Mouse (Mus musculus): ENCODE measurements around the gene Znhit1. TPM values are rescaled to one million over a fixed set of nuclear protein-coding genes. Genes with fewer than 3 reads are reported as not detected.
A peak's percentile ranks its signal among the peaks of the same experiment; 100 is the strongest.

Znhit1 gene
- polyA plus RNA-seq, 1 experiment from 2014 or later, result 114 TPM

DNA sequence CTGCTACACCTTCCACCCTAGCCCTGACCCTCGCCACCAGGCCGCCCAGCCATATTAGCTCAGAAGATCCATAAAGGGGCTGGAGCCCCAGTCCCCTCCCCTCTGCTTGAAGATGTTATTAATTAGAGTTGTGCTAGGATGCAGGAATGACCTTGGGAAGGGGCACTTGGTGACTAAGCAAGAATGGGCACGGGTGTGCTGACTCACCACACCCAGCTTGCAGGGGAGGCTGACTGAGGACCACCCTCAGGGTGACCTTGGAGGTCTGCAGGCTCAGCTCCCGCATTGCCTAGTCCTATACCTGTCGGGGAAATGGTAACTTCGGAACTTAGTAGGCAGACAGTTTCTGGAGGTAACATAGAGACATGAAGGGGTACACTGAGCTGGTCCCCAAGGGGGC lies 53.9 kb downstream of the Znhit1 start:
- Histone ChIP-seq H3K4me1 (ENCODE audit: control insufficient read depth, insufficient read depth, low read length) (0 out of 2 replicates have a peak, but pooled peaks cover 3% of the 10 kb centered on the region), H3K4me2 (ENCODE audit: low read depth, severe bottlenecking) (no peak overlapping the region), H3K27me3 (ENCODE audit: control insufficient read depth, insufficient read depth, low read length) (no peaks in the 10 kb centered on the region), H3K27ac (replicated peaks; ENCODE audit: low read depth, low read length) (no peak overlapping the region), H3K36me3 (ENCODE audit: control insufficient read depth, insufficient read depth, low read length) (no peaks in the 10 kb centered on the region), H3K9me3 (ENCODE audit: control insufficient read depth, low read length) (no peaks in the 10 kb centered on the region), H3K9ac (ENCODE audit: low read length) (no peak overlapping the region), H3K4me3 (ENCODE audit: low read depth, low read length) (no peak overlapping the region)
- no peak for ATAC-seq (ENCODE audit: insufficient number of reproducible peaks, low FRiP score, low TSS enrichment, low read depth)
- DNase-seq (ENCODE audit: low spot score), result no peak
- 87% methylated on average over 6 of the region's 6 CpGs for WGBS

DNA sequence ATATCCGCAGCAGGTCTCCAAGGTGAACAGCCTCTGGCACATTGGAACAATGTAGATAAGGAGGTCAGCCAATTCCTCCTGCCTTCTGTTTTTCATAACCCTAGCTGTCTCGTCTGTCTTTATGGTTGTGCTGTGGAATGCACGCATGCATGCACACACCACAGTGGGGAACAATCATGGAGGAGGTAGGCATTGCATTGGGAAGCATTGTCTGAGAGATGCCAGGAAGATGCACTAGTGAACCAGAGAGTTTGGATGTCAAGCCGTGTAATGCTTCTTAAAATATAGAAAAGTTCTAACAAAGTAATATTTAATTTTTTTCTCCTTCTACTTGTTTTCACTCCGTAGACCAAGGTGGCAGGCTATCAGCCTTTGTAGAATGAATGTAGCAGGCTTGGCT lies 54.9 kb downstream of the Znhit1 start:
- no peak overlapping the region for H3K4me3 ChIP-seq (ENCODE audit: low read depth, low read length)
- H3K4me2 ChIP-seq (ENCODE audit: low read depth, severe bottlenecking), result no peak overlapping the region
- 0 out of 2 replicates have a peak, but pooled peaks cover 3% of the 10 kb centered on the region for H3K4me1 ChIP-seq (ENCODE audit: control insufficient read depth, insufficient read depth, low read length)
- no peaks in the 10 kb centered on the region for H3K9me3 ChIP-seq (ENCODE audit: control insufficient read depth, low read length)
- H3K27ac ChIP-seq (replicated peaks; ENCODE audit: low read depth, low read length), result no peak overlapping the region
- WGBS, result 87% methylated on average over 5 of the region's 5 CpGs
- ATAC-seq (ENCODE audit: insufficient number of reproducible peaks, low FRiP score, low TSS enrichment, low read depth), result no peak
- no peaks in the 10 kb centered on the region; the same call in 1 of the 2 replicates for H3K36me3 ChIP-seq (ENCODE audit: control insufficient read depth, insufficient read depth, low read length)
- DNase-seq (ENCODE audit: low spot score), result no peak
- H3K27me3 ChIP-seq (ENCODE audit: control insufficient read depth, insufficient read depth, low read length), result no peaks in the 10 kb centered on the region
- no peak overlapping the region for H3K9ac ChIP-seq (ENCODE audit: low read length)

MicroRNAs within 50 kb of the gene (microRNA counts, 519-probe panel; counts per million panel counts)
- not detected for microRNA mmu-miR-702

Small RNA genes within 50 kb of the gene (microRNA-seq; reads per million reads assigned to microRNA genes)
- 85.8 reads per million, percentile 46 among the genes with 10 or more reads in this experiment for gene Mir702

Other genes starting within 250 kb of the Znhit1 start
- gene Col26a1, start 104.8 kb downstream of the Znhit1 start, polyA plus RNA-seq (2014; fragmentation: Nextera tagmentation; extraction: Ambion mirVana), result 68.2 and 69.0 TPM in 2 replicates
- 80.6 and 80.7 TPM in 2 replicates for gene Ift22, start 79.9 kb downstream of the Znhit1 start, polyA plus RNA-seq (2014; fragmentation: Nextera tagmentation; extraction: Ambion mirVana)
- gene Fis1, start 34.7 kb downstream of the Znhit1 start, polyA plus RNA-seq (2014; fragmentation: Nextera tagmentation; extraction: Ambion mirVana), result 283 and 299 TPM in 2 replicates
- 0.08 TPM in 1 of 2 replicates, not detected in the other for gene Cldn15, start 21.4 kb downstream of the Znhit1 start, polyA plus RNA-seq (2014; fragmentation: Nextera tagmentation; extraction: Ambion mirVana)
- 26.4 and 32.6 TPM in 2 replicates for gene Plod3, start 1.0 kb downstream of the Znhit1 start, polyA plus RNA-seq (2014; fragmentation: Nextera tagmentation; extraction: Ambion mirVana)
- gene Vgf, start 38.4 kb upstream of the Znhit1 start, polyA plus RNA-seq (2014; fragmentation: Nextera tagmentation; extraction: Ambion mirVana), result not detected in 2 replicates
- gene Ap1s1, start 58.1 kb upstream of the Znhit1 start, polyA plus RNA-seq (2014; fragmentation: Nextera tagmentation; extraction: Ambion mirVana), result 135 and 145 TPM in 2 replicates
- 0.16 and 0.52 TPM in 2 replicates for gene Serpine1, start 84.2 kb upstream of the Znhit1 start, polyA plus RNA-seq (2014; fragmentation: Nextera tagmentation; extraction: Ambion mirVana)
- gene Trim56, start 128.2 kb upstream of the Znhit1 start, polyA plus RNA-seq (2014; fragmentation: Nextera tagmentation; extraction: Ambion mirVana), result 8.2 and 9.1 TPM in 2 replicates
- not detected in 2 replicates for gene Muc3, start 161.3 kb upstream of the Znhit1 start, polyA plus RNA-seq (2014; fragmentation: Nextera tagmentation; extraction: Ambion mirVana)
- not detected in 2 replicates for gene Muc3a, start 224.4 kb upstream of the Znhit1 start, polyA plus RNA-seq (2014; fragmentation: Nextera tagmentation; extraction: Ambion mirVana)